Mouse (Mus musculus) induced T-regulatory cell, adult 2 months (primary cell): ENCODE data around the gene Fkbpl.

Experiments used
- DNase-seq: peaks from one replicate; pipeline ENCODE4 v3.0.0-alpha.2; 2012; ENCODE audit warnings: low read depth

The Fkbpl gene

DNA sequence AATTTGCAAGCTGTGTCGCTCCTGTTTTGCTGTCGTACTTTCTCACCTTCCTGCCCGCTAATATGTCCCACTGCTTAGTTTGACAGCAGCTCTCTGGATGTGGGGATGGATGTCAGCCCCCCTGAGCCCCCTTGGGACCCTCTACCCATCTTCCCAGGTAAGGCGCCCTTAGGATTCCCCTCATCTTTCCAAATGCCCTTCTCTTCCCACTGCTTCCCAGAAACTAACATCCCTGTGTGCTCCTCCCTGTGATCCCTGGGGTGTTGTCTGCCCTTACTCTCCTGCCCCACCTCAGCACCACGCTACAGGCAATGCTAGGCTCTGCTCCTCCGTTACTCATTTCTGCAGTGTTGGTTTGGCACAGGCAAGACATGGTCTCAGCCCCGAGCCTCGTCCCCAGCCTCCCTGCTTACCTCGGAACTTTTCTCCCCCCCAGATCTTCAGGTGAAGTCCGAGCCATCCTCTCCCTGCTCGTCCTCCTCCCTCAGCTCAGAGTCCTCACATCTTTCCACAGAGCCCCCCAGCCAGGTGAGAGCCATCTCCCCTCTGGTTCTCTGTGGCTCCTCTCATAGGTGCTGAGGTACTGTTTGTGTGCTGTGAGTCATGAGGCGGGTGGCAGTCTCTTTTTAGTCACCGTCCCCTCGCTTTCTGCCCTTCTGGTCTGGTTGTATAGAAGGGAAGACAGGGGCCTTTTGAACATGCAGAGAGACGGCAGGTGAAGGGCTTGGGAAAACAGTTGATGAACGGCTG lies 3.8 kb downstream of the Fkbpl start:
- no peak for DNase-seq

DNA sequence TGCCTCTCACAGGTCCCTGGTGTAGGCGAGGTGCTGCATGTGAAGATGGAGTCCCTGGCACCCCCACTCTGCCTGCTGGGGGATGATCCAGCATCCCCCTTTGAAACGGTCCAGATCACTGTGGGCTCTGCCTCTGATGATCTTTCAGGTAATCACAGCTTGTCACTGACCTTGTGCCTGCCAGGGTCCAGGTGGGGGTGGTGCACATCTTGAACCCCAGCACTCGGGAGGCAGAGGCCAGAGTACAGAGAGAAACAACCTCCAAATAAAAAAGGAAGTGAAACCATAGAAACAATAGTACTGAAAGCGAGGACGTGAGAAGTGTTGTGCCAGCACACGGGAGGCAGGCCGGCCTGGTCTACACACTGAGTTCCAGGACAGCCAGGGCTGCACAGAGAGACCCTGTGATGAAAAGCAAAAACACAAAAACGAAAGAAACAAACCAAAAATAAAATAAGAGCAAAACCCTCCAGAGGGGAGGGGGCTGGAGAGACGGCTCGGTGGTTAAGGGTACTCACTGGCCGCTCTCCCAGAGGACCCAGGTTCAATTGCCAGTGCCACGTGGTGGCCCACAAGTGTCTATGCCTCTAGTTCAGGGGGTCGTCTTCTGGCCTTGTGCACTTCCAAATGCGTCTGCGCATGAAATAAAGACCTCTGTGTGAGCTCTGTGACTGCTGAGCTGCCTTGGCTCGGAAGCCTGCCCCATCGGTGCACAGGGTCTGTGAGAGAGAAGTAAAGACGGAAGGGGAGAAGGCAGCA lies 4.7 kb downstream of the Fkbpl start:
- DNase-seq: no peak

DNA sequence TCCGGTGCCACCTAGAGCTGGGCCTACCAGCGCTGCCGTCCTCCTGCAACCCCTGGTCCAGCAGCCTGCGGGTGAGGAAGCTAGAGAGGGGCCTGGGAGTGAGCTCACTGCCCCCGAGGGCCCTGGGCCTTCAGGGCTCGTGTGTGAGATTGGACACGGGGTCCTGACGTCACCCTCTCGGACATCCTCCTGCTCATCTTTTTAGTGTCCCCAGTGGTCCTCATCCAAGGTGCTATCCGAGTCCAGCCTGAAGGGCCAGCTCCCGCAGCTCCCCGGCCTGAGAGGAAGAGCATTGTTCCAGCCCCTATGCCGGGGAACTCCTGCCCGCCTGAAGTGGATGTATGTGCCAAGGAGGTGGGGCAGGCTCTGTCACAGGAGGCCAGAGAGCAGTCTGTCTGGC lies 6.2 kb downstream of the Fkbpl start:
- DNase-seq: no peak

DNA sequence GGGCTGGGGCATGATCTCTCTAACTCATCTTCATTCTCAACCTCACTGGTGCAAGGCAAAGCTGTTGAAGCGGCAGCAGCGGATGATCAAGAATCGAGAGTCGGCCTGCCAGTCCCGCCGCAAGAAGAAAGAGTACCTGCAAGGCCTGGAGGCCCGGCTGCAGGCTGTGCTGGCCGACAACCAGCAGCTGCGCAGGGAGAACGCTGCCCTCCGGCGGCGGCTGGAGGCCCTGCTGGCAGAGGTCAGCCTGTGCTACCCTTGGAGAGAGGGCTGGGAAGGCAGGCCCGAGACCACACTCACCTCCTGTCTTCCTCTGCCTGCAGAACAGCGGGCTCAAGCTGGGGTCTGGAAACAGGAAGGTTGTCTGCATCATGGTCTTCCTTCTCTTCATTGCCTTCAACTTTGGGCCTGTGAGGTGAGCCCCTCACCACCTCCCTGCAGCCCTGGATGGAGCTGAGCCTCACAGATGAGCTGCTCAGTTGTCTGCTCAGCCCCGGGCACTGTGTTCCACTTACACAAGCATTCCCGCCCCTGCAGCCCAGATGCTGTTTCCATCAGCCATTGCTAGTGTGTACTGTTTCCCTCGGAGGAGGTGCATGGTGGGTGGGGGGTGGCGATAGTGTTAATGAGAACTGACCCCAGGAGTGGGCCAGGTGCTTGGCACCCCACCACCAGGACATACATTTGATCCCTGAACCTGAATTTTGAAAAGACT lies 7.1 kb downstream of the Fkbpl start:
- peak; percentile 36 for DNase-seq

DNA sequence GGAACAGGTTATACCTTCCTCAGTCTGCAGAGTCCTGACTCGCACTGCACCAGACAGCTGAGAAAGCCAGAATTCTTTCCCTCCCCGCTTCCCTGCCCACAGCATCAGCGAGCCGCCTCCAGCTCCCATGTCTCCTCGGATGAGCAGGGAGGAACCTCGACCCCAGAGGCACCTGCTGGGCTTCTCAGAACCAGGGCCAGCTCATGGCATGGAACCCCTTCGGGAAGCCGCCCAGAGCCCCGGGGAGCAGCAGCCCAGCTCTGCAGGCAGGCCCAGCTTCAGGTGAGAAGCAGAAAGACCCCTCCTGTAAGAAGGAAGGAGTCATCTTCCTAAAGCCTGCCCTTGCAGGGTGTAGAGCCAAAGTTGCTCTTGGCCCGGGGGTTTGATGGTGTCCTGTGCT lies 8.0 kb downstream of the Fkbpl start:
- DNase-seq: no peak

DNA sequence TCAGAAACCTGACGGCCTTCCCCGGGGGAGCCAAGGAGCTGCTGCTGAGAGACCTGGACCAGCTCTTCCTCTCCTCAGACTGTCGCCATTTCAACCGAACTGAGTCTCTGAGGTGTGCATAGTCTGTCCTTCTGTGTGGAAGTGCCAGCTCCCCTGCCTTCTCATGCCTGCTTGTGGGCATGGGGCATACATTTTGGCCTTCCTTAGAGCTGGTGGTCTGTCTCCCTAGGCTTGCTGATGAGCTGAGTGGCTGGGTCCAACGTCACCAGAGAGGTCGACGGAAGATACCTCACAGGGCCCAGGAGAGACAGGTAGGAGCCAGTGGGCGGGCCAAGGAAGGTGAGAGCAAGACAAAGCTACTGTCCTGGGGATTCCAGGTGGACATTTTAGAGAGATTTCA lies 8.4 kb downstream of the Fkbpl start:
- no peak for DNase-seq

DNA sequence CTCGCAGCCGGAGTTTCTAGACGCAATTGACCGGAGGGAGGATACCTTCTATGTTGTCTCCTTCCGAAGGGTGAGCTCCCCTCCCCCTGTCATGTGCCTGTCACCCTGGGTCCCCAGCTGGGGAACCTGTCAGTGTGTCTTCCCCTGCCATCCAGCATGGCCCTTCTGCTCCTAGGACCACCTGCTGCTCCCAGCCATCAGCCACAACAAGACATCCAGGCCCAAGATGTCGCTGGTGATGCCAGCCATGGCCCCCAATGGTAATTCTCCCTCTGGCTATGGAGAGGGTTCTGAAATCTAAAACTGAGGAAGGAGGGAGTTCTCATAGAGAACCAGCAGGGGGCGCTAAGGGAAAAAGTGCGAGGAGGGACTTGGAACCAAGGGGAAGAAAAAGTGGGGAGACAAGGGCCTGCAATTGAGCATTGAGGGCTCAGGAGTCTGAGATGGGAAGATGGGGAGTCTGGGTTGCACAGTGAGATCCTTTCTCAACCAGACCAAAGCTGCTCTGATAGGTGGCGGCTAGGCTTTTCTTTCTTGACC lies 9.3 kb downstream of the Fkbpl start:
- DNase-seq: peak; percentile 79

DNA sequence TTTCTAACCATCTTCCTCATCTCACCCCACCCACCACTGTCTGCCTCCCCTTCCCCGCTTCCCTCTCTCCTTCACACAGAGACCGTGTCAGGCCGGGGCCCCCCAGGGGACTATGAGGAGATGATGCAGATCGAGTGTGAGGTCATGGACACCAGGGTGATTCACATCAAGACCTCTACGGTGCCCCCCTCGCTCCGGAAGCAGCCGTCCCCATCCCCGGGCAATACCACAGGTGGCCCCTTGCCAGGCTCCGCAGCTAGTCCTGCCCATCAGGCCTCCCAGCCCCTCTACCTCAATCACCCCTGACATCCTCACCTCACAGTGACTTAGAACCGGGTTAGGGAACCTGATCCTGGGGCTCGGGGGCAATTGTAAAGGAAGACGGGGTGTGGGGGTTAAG lies 9.8 kb downstream of the Fkbpl start:
- no peak for DNase-seq

DNA sequence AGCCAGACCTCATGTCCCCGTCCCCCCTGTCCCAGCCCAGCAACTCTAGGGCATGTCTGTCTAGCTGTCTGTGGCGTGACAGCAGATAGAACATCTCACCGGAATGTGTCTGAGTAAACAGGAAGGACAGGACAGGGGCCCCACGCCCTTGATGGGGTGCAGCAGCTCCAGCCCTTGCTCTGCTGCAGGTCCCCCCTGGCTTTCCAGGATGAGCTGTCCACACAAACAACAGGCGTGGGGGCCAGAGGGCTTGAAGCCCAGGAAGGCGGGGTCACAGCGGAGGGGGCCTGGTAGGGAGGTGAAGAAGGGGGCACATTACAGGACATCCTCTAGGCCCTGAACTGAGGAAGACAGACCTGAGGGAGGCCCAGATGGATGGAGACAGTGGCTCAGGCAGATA lies 10.6 kb downstream of the Fkbpl start:
- DNase-seq: no peak

DNA sequence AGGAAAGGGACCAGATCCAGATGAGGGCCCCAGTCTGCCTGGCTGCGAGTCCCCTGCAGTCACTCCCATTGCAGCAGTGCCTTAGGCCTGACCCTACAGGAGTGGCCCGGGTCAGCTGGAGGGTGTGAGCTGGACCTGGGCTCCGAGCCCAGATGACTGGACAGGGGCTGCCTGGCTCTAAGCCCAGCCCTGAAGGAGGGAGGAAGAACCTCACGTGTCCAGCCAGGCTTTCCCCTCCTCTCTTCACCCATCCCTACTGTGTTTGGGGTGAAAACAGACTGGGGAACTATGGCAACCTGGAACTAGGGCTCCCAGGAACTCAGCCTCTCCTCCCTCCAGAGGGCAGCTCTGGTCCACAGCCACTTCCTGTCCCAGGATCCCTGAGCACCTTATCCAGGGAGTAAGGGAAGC lies 11.0 kb downstream of the Fkbpl start:
- no peak for DNase-seq

DNA sequence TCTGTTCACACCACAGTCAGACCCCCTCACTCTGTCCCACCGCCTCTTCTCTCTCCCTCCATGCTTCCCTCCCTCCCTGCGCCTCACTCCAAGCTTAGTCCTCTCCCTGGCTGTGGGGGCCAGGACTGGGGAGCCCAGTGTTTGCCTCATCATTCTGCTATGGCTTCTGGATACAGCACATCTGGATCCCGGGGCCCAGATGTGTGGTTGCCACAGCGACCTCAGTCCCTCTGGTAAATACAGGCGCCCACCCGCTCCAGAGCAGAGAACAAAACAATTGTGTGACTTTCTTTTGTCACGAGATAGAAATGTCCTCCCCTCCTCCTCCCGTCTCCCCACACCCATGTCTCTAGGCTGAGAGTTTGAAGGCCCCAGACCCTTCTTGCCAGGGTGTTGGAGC lies 12.1 kb downstream of the Fkbpl start:
- no peak for DNase-seq

DNA sequence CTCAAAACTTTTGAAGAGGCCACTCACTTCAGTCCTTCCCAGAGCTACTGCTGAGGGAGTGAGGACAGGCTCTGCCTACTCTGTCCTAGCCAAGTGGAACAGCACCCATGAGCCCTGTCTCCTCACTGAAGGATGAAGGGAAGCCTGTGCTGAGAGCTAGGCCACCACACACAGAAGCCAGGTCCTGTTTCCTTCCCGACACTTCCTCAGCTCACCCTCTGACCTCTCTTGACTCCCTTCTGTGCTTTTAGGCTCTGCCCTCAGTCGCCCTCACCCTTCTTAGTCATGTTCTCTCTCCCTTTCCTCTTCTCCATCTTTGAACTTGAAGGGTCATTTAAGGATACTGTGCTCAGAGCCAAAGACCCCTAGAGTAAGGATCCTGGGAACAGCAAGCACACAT lies 12.7 kb downstream of the Fkbpl start:
- DNase-seq: no peak

DNA sequence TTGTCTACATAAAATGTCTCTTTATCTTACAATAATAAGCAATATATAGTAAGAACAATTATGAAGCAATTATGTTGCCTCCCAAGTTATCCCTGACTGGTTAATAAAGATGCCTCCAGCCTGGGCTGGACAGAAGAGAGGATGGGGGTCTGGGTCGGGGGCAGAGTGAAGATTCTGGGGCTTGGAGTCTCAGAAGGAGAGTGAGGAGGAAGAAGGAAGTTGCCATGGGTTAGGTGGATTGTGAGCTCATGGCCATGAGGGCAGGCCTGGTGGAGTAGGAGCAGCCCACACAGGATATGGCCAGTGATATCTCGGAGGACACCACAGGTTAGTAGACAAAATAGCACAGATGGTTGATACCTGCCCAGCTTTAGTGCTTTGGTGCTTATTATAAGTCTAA lies 13.6 kb downstream of the Fkbpl start:
- no peak for DNase-seq

DNA sequence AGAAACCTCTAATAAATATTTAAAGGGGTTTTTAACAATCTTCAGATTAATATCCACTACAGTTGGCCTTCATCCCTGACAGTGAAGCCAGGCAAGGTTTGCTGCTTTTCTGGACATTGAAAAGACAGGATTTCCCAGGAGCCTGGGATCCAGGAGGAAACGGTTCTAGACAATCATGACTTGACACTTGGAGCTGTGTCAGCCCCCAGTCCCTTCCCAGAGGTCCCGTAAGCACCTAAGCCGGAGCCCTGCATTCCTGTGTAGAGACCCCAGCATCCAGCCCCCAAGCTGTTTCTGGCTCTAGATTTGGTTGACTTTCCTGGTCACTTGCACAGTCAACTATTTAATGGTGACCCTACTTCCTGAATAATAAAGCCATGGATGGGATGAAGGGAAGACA lies 14.0 kb downstream of the Fkbpl start:
- no peak for DNase-seq

DNA sequence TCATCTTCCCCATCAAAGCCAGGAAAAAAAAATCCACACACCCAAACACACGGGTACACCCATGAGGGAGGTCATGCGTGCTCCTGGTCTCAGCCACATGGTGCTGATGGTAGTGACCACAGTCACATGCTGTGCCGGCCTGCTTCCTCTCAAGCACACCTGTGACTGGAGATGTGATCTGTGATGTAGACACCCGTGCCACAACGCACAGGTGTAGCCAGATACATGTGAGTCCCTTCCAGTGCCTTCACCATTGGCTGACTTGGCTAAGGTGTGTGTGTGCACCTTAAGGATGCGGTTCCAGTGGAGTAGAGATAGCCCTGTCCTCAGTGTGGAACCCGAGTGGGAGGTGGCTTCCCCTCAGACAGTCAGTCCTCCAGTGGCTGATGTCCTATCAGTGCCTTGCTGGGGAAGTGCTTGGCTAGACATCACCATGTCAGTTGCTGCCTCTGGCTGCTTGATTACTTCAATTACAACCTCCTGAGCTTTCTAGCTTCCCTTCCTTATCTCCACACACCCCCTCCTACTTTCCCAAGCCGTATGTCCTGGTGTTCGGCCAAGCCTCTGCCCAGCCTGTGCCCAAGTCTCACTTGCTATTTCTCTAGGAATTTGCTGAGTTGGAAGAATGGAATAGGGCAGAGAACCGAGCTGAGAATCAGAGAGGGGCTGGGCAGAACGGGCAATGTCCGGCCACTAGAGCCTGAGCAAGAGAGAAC lies 14.8 kb downstream of the Fkbpl start:
- DNase-seq: no peak

DNA sequence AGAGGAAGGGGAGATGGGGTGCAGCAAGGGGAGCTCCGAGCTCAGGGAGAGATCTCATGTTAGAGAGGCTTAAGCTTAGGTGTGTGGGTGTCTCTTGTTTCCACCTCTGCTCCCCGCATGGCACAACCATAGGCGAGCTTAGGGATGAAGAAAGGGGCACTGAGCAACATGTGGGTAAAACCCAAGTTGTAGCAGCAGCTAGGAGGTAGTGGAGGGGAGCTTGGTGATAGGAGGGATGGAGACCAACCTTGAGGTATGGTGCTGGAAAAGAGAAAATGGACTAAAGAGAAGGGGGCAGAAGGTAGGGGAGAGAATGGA lies 15.3 kb downstream of the Fkbpl start:
- DNase-seq: no peak

DNA sequence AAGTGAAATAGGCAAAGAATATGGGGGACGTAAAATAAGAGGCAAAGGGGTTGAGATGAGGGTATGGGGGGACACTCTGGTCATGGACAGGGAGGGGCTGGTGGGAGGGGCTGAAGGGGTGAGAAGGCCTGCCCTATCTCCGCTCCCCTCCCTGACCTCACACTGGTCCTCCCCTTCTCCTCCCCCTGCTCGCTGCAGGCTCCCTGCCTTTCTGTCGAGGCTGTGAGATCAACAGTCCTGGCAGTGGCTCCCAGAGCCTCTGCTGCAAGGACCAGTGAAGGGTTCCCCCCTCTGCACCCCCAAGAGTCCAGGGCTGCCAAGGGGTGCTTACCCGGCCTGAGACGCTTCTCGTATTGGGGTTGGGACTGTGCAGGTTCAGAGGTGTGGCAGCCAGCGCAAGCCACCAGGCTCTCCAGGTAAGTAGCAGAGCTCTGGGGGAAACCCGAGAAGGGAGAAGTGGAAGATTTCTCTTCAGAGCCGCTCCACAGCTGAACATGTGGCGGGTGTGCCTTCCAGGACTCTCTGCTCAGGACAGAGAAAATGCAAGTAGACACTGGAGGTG lies 15.8 kb downstream of the Fkbpl start:
- DNase-seq: no peak

DNA sequence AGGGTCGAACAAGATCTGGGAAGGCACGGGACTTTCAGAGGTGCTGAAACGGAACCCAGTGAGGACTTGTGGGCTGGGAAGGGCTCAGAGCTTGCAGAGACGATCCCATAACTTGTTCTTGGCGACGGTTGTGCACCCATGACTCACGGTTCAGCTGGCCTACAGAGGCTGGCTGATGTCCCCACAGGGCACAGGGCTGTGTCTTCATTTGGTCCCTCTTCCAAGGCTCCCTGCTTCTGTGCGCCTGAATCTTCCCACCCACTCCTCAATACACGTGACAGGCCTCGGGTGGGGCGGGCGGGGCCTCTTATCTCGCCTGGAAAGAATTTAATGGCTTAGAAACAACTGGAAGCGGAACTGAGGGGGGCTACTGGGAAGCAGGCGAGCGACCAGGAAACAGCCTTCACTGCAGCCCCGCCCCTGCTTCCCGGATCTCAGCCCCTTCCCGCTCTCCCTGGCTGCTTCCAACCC lies 16.6 kb downstream of the Fkbpl start:
- DNase-seq: no peak

DNA sequence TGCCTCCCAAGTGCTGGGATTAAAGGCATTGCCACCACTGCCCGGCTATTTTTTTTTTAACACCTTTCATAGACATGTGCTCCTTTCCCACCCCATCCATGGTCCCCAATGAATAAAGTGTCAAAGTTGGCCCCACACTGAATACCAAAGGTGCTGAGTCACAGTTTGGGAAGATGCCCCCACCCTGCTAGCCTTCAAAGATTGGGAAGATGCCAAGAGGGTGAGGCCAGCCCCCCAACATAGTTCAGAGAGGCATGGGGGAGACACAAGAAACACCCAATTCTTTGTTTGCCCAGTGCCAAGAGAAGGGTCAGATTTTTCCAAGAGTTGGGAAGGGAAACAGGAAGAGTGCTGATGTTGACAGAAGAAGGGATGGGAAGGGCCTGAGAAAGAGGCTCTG lies 17.9 kb downstream of the Fkbpl start:
- DNase-seq: no peak

DNA sequence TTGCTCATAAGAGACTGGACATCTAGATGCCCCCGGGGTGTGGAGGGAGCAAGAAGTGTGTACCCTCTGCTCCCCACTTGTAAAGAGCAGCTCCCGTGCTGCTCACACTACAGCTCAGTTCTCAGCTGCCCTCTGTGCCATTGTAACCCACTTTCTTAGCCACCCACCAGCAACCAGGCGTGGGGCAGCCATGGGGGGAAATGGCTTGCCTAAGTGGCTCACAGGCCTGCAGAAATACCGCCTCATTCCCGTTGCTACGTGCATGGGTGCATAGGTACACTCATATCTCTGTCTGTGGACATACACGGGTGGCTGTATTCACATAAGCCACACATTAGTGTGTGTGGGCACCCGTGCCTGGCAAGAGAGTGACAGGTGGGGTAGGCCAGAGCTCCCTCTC lies 18.4 kb downstream of the Fkbpl start:
- no peak for DNase-seq

DNA sequence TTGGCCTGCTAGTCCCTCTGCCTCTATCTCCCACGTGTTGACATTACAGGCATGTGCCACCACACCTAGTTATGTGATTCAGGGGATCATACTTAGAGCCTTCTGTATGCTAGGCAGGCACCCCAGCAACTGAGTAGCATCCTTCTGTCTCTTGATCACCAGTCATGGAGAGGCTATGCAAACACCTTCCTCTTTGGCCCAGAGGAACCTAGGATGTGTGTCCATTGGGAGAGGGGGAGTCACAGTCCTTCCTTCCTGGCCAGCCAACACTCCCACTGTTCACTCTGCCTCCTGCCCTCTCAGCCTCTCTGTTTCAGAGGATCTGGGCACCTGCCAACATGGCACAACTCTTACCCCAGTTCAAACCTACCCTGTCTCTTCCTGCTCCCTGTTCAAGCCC lies 19.0 kb downstream of the Fkbpl start:
- DNase-seq: no peak

DNA sequence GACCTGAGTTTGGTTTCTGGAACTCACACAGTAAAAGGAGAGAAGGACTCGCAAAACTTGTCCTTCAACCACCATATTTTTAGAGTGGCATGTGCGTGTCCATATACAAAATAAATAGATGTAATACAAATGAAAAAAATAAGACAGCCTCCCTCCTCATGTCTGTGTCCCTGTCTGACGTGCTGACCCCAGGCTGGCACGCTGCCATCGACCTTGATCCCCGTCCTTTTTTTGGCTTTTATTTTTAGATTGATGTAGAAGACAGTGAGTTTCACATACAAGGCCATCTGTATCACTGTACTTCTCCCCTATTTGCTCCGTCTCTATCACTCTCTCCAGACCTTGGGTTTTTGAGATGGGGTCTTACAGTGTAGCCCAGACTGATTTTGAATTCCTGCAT lies 19.9 kb downstream of the Fkbpl start:
- no peak for DNase-seq
